Mouse (Mus musculus): ENCODE data around the gene Ccdc91. TPM values are rescaled to one million over a fixed set of nuclear protein-coding genes. Genes with fewer than 3 reads are reported as not detected.

Gene Ccdc91
- polyA plus RNA-seq, 1 experiment from 2014 or later: 28.7 TPM

DNA sequence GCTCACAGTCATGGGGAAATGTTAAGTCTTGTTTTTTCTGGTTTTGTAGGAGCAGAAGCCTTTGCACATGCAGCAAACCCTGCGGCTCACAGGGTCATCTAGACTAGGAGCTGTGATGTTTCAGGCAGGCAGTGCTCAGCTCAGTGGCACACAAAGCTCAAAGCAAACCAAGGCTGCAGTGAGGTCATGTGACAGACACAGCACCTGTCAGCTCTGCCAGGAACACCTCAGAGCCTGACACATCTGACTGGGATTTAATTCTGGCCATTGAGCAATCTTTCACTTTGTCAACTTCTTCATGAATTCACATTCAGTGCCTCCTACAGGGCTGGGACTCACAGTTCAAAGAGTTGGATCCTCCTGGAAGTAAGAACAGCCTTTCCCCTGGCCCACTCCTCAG lies 185.1 kb downstream of the Ccdc91 start:
- Histone ChIP-seq H3K27me3 (no peaks in the 10 kb centered on the region), H3K4me2 (no peak overlapping the region), H3K27ac (no peak overlapping the region), H3K36me3 (no peaks in the 10 kb centered on the region), H3K4me1 (no peaks in the 10 kb centered on the region), H3K9ac (no peak overlapping the region), H3K9me3 (no peaks in the 10 kb centered on the region), H3K4me3 (no peak overlapping the region)
- ATAC-seq (ENCODE audit: borderline replicate concordance, extremely low read depth, low FRiP score, low TSS enrichment): no peak
- 34% methylated on average over 1 of the region's 1 CpGs for WGBS

GRCm38 (mm10) chr6:147661841-147662240 lies 186.2 kb downstream of the Ccdc91 start:
- Histone ChIP-seq H3K9ac (no peak overlapping the region), H3K36me3 (no peaks in the 10 kb centered on the region), H3K27me3 (no peaks in the 10 kb centered on the region), H3K27ac (no peak overlapping the region), H3K4me3 (no peak overlapping the region), H3K4me1 (no peaks in the 10 kb centered on the region), H3K9me3 (no peaks in the 10 kb centered on the region), H3K4me2 (no peak overlapping the region)
- WGBS: 76% methylated on average over 4 of the region's 4 CpGs
- ATAC-seq (ENCODE audit: borderline replicate concordance, extremely low read depth, low FRiP score, low TSS enrichment): no peak

DNA sequence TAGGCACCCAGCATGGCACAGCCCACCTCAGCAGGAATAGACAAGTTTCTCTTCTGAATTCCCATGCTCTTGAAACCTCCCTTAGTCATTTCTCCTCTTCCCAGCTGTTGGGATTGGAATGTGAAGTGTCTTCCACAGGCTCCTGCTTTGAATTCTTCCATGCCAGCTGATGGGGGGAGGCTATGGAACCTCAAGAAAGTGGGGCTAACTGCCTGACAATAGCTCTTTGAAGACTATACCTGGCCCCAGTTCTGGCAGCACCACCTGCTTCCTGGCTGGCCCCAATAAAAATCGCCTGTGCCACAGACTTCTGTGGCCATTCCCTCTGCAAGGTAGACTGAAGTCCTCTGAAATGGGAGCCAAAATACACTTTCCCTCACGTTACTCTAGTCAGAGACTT lies 187.0 kb downstream of the Ccdc91 start:
- no peak overlapping the region for H3K27ac ChIP-seq
- no peaks in the 10 kb centered on the region for H3K9me3 ChIP-seq
- no peak overlapping the region for H3K4me3 ChIP-seq
- no peak for ATAC-seq (ENCODE audit: borderline replicate concordance, extremely low read depth, low FRiP score, low TSS enrichment)
- WGBS: 77% methylated on average over 2 of the region's 2 CpGs
- no peaks in the 10 kb centered on the region for H3K27me3 ChIP-seq
- H3K4me1 ChIP-seq: no peaks in the 10 kb centered on the region
- H3K9ac ChIP-seq: no peak overlapping the region
- no peak overlapping the region for H3K4me2 ChIP-seq
- no peaks in the 10 kb centered on the region for H3K36me3 ChIP-seq

DNA sequence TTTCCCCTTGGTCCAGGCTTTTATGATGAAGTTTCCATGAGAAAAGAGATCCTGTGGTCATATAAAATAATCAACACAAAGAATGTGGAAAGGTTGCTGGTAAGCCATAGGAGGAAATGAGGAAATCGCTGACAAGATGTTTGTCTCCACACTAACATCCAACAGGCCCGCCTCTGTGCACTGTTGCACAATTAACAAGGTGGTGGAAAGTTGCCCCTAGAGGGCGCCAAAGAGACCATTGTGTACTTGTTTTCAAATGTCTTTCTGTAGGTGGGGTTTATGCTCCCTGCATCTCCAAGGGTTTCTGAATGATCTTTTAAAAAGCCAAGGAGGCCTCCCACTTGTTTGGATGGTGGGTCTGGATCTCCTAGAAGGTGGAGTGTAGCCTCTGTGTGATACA lies 188.7 kb downstream of the Ccdc91 start:
- WGBS: 52% methylated on average over 3 of the region's 3 CpGs
- no peaks in the 10 kb centered on the region for H3K9me3 ChIP-seq
- H3K4me3 ChIP-seq: no peak overlapping the region
- no peak overlapping the region for H3K4me2 ChIP-seq
- H3K27me3 ChIP-seq: no peaks in the 10 kb centered on the region
- H3K9ac ChIP-seq: no peak overlapping the region
- no peak overlapping the region for H3K27ac ChIP-seq
- H3K4me1 ChIP-seq: no peaks in the 10 kb centered on the region
- H3K36me3 ChIP-seq: no peaks in the 10 kb centered on the region
- no peak for ATAC-seq (ENCODE audit: borderline replicate concordance, extremely low read depth, low FRiP score, low TSS enrichment)

DNA sequence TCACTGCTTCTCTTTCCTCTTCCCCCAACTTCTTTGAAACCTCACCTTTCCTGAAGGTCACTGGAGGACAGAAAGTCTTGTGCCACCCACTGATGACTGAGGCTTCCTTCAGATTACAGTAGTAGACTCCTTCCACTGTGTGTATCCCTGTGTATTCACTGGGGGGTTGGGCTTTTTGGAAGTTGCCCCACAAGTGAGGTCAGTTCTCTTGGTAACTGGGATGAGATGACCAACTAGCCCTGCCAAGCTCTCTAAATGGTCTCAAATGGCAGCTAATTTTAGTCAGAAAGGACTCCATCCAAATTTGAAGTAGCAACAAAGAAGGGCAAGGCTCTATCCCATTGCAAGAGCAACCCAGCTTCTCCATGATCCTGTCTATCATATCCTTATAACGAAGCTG lies 195.7 kb downstream of the Ccdc91 start:
- Histone ChIP-seq H3K27ac (no peak overlapping the region), H3K9ac (no peak overlapping the region), H3K4me2 (no peak overlapping the region), H3K4me3 (no peak overlapping the region), H3K4me1 (peaks cover 6% of the 10 kb centered on the region; the same call in 1 of the 2 replicates), H3K9me3 (no peaks in the 10 kb centered on the region), H3K36me3 (no peaks in the 10 kb centered on the region), H3K27me3 (no peaks in the 10 kb centered on the region)
- WGBS: 78% methylated on average over 1 of the region's 1 CpGs
- ATAC-seq (ENCODE audit: borderline replicate concordance, extremely low read depth, low FRiP score, low TSS enrichment): no peak

- Histone ChIP-seq H3K4me3 (no peak overlapping the region), H3K36me3 (no peaks in the 10 kb centered on the region), H3K9ac (no peak overlapping the region), H3K9me3 (no peaks in the 10 kb centered on the region), H3K27me3 (no peaks in the 10 kb centered on the region), H3K4me2 (no peak overlapping the region), H3K27ac (no peak overlapping the region), H3K4me1 (peaks cover 6% of the 10 kb centered on the region; the same call in 1 of the 2 replicates)
- 34% methylated on average over 2 of the region's 2 CpGs for WGBS
- ATAC-seq (ENCODE audit: borderline replicate concordance, extremely low read depth, low FRiP score, low TSS enrichment): no peak; the same call in 1 of the 2 replicates
Observed at GRCm38 (mm10) chr6:147672481-147672880, 196.9 kb downstream of the Ccdc91 start.

- Histone ChIP-seq H3K36me3 (no peaks in the 10 kb centered on the region), H3K27me3 (no peaks in the 10 kb centered on the region), H3K9me3 (no peaks in the 10 kb centered on the region), H3K27ac (no peak overlapping the region), H3K9ac (no peak overlapping the region), H3K4me3 (no peak overlapping the region), H3K4me2 (no peak overlapping the region), H3K4me1 (peaks cover 6% of the 10 kb centered on the region; the same call in 1 of the 2 replicates)
- 80% methylated on average over 7 of the region's 7 CpGs for WGBS
- no peak for ATAC-seq (ENCODE audit: borderline replicate concordance, extremely low read depth, low FRiP score, low TSS enrichment)
Observed at GRCm38 (mm10) chr6:147675022-147675733, 199.6 kb downstream of the Ccdc91 start.

DNA sequence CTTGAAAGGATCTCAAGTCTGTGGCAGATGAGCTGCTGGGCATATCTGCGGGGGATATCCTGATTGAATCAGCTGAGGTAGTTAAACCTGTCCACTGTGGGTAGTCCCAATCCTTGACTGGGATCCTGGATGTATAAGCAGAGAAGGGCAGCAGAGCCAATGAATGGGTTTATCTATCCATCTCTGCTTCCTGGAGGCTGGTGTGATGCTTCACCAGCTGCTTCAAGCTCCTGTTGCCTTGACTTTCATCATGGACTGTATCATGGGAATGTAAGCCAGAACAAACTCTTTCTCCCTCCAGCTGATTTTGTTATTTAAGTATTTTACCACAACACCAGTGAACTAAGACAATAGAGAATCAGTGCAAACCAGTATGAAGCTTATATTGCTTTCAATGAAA lies 200.6 kb downstream of the Ccdc91 start:
- H3K36me3 ChIP-seq: no peaks in the 10 kb centered on the region
- H3K4me1 ChIP-seq: peaks cover 6% of the 10 kb centered on the region; the same call in 1 of the 2 replicates
- H3K9me3 ChIP-seq: no peaks in the 10 kb centered on the region
- 93% methylated on average over 1 of the region's 1 CpGs for WGBS
- ATAC-seq (ENCODE audit: borderline replicate concordance, extremely low read depth, low FRiP score, low TSS enrichment): no peak
- no peak overlapping the region for H3K4me2 ChIP-seq
- no peak overlapping the region for H3K9ac ChIP-seq
- no peak overlapping the region for H3K4me3 ChIP-seq
- no peaks in the 10 kb centered on the region for H3K27me3 ChIP-seq
- no peak overlapping the region for H3K27ac ChIP-seq

Other genes with a start within 250 kb of the Ccdc91 start
- 10.1 and 11.0 TPM in 2 replicates for gene Pthlh, start 211.6 kb upstream of the Ccdc91 start, polyA plus RNA-seq (2015; fragmentation: Nextera tagmentation; extraction: Ambion mirVana)